Mouse (Mus musculus): ENCODE data around the gene Scnm1.

The Scnm1 gene

DNA sequence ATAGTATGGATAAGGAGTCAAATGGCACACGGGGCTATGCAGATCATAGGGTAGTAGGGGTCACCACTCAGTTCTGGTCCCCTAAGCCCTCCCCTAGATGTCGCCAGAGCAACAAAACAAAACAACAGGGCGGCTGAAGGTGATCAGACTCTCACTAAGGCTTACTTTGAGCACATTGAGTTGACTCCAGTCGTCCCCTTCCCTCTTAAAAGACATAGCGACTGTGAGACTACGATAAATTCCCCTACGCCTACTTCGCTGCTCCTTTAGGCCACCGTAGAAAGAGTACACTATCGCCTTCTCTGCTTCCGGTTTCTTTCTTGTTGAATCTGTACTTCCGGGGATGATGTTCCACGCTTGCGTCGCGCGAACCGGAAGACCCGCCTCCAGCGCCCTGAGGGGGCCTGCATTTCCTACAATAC is at the start of gene Scnm1, which contains the start of gene Lysmd1:
Gene Scnm1, minus strand, starts transcription at position 332 of the 422 bp plus-strand sequence.
Gene Lysmd1, plus strand, starts transcription at position 409 of the 422 bp plus-strand sequence.
- peak; percentile 93 to 96 for DNase-seq (ENCODE audit: inconsistent age in 2 of 2, low spot score in 1 of 2)

GRCm38 (mm10) chr3:95181841-95182240 is 48.0 kb upstream of the Scnm1 start:
- peak; percentile 65 to 80 for DNase-seq (ENCODE audit: inconsistent age in 2 of 2, low spot score in 1 of 2)

- DNase-seq (ENCODE audit: inconsistent age in 2 of 2, low spot score in 1 of 2): peak in 1 of 2 experiments; percentile 55
Observed at GRCm38 (mm10) chr3:95179890-95180289, 46.1 kb upstream of the Scnm1 start.

GRCm38 (mm10) chr3:95178948-95179347 is 45.1 kb upstream of the Scnm1 start:
- DNase-seq (ENCODE audit: inconsistent age in 2 of 2, low spot score in 1 of 2): no peak

GRCm38 (mm10) chr3:95177583-95177982 is 43.8 kb upstream of the Scnm1 start:
- DNase-seq (ENCODE audit: inconsistent age in 2 of 2, low spot score in 1 of 2): no peak

DNA sequence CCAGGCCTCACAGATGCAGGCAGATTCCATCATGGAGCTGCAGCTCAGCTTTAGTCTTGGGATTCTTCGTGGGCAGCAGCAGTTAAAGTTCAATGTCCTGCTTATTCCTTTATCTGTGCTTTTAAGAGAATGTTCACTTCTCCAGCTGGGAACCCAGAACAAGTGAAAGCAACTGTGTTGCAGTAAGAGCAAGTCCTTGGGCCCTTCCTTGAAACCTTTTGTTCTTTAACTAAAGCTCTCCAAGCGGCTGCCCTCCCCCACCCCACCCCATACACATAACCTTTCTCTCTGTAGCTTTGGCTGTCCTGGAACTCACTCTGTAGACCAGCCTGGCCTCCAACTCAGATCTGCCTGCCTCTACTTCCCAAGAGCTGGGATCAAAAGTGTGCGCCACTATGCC is 42.7 kb upstream of the Scnm1 start:
- no peak for DNase-seq (ENCODE audit: inconsistent age in 2 of 2, low spot score in 1 of 2)

DNA sequence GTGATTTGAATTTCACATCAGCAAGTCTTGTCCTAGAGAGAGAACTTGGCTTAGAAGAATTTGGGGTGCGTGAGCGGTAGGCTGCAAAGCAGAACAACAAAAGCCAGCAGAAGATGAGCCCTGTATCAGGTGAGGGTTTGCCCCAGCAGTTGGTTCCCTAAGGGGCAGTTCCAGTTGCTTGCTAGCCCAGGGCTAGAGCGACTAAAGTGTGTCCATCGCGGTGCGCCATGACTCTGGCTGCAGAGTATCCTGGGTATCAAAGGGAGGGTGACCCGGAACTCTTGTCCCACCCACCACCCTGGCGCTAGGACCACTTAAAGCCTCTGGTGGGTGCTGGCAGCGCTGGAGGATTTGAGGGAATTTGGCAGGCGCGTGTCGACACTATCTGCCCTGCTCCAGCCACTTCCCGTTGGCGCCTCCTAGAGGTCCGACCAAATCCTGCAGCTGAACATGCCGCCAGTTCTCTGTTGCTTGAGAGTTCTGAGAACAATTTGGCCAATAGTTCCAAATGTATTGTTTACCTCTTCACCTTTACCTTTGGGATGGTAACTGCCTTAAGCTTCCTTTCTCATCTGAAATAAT is 40.3 kb upstream of the Scnm1 start:
- peak; percentile 85 to 96 for DNase-seq (ENCODE audit: inconsistent age in 2 of 2, low spot score in 1 of 2)

GRCm38 (mm10) chr3:95173256-95173949 is 39.6 kb upstream of the Scnm1 start:
- DNase-seq (ENCODE audit: inconsistent age in 2 of 2, low spot score in 1 of 2): peak; percentile 36 to 71

DNA sequence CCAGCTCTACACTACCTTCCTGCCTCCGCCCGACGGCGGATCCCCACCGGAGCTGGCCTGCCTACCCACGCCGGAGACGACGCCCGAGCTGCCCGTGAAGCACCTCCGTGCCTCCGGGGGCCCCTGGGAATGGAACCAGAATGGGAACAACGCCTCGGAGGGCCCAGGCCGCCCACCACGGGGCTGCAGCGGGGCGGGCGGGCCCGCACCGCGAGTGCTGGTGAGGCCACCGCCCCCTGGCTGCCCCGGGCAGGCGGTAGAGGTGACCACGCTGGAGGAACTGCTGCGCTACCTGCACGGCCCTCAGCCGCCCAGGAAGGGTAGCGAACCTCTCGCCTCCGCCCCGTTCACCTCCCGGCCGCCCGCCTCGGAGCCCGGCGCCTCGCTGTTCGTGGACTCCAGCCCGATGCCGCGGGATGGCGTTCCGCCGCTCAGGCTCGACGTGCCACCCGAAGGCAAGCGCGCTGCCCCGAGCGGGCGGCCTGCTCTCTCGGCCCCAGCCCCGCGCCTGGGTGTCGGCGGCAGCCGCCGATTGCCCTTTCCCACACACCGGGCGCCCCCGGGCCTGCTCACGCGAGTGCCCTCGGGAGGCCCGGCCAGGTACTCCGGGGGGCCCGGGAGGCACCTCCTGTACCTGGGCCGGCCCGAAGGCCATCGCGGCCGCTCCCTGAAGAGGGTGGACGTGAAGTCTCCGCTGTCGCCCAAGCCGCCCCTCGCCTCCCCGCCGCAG is 38.9 kb upstream of the Scnm1 start:
- no peak for DNase-seq (ENCODE audit: inconsistent age in 2 of 2, low spot score in 1 of 2)

DNA sequence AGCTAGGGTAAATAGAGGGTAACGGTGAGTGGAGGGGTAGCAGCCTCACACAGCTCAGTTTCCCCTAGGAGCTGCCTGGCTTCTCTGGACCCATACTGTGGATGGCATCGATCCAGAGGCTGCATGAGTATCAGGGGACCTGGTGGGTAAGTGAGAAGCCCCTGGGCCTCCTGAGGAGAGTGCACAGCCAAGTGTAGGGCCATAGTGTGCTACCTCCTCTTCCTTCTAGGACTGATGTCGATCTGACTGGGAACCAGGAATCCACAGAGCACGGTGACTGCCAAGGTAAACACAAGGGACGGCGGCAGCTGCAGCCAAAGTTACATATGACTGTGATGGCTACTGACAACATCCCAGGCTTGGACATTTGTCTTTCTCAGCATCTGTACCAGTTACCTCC is 37.3 kb upstream of the Scnm1 start:
- no peak for DNase-seq (ENCODE audit: inconsistent age in 2 of 2, low spot score in 1 of 2)

GRCm38 (mm10) chr3:95169996-95170395 is 36.2 kb upstream of the Scnm1 start:
- no peak for DNase-seq (ENCODE audit: inconsistent age in 2 of 2, low spot score in 1 of 2)

GRCm38 (mm10) chr3:95164840-95165239 is 31.0 kb upstream of the Scnm1 start:
- no peak for DNase-seq (ENCODE audit: inconsistent age in 2 of 2, low spot score in 1 of 2)

- no peak for DNase-seq (ENCODE audit: inconsistent age in 2 of 2, low spot score in 1 of 2)
Observed at GRCm38 (mm10) chr3:95164256-95164550, 30.4 kb upstream of the Scnm1 start.

DNA sequence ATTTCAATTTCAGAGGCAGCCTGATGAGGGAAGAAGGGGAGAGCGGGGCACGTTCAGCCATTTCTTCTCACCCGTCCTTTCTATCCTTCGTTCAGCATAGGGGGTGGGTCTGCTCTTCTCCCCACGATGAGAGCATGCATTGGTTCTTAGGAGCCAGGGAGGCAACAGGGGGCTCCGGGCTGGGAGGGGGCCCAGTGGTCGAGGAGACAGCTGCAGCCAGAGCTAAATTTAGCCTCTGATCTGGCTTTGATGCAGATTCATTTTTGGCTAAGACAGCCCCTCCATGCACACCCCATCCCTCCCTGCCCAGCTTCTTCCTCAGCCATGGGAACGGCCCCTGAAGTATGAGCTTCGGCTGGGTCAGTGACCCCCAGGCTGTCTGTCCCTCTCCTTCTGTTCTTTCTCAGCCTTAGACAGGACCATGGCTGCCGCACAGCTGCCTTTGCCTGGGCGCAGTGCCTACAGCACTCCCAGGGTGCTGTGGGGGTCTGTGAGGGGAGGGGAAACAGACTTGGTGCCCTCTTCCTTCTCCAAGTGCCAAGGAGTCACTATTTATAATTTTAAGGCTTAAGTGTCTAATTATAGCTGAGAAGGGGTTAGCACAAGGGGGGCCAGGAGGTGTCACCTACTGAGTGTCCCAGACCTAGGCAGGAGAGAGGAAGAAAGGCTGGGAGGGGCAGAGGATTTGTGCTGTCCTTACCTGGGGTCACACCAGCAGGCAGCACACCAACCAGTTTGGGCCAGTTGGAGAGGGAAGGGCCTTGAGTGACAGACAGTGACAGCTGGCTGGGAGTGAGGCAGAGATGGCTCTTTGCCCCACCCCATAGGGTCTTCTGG is 29.8 kb upstream of the Scnm1 start:
- DNase-seq (ENCODE audit: inconsistent age in 2 of 2, low spot score in 1 of 2): no peak

GRCm38 (mm10) chr3:95162345-95162628 is 28.5 kb upstream of the Scnm1 start:
- DNase-seq (ENCODE audit: inconsistent age in 2 of 2, low spot score in 1 of 2): no peak

DNA sequence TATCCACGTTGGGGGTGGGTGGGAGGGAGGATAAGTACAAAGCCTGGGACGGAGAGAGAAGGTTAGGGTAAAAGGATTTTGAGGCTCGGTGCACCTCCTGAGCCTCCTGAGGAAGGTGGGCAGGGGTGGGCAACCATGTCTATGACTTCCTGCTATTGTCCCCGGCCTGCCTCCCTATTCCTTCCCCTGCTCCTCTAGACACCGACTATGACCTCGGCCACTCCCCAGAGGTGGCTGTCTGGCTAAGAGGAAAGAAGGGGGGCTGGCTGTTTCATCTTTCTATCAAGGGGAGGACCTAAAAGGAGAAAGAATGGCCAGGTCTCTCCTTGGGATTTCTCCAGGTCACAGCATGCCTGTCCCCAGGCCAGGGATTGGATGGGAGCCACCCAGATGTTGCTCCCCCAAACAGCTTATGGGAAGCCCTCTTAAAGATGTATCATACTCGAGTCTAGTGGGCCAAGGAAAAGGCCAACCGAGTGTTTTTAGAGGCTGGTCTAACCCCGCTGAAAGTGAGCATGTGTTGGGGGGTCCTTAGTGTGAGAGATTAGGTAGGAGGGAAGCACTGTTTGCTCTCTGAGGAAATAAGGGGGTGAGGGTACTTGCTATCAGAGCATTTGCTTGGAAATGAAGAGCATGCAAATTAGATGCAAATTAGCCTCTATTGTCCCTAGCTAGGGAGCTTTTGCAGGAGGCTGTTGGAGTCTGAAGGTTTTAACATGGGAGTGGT is 28.0 kb upstream of the Scnm1 start:
- DNase-seq (ENCODE audit: inconsistent age in 2 of 2, low spot score in 1 of 2): no peak

DNA sequence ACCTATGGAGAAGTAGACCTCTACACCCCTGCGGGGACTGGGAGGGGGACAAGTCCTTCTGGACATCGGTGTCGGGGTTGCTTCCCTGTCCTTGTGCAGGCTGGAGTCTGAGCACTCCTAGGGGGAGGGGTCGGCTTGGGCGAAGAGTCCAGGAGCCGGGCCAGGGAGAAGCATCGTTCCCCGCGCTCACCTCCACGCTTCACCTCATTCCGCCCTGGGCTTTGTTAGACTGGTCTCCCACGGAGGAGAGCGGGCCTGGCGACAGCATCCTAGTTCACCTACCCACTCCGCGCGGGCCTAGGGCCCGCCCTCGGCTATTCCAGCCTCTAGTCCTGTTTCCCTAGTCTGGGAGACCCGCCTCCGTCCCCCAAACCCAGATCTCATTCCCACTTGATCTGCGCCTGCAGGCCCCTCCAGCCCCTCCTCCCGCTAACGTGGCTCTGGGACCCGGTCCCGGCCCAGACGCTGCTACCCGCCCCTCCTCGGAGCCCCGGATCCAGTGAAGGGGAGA is 27.3 kb upstream of the Scnm1 start:
- DNase-seq (ENCODE audit: inconsistent age in 2 of 2, low spot score in 1 of 2): peak in 1 of 2 experiments; percentile 51

DNA sequence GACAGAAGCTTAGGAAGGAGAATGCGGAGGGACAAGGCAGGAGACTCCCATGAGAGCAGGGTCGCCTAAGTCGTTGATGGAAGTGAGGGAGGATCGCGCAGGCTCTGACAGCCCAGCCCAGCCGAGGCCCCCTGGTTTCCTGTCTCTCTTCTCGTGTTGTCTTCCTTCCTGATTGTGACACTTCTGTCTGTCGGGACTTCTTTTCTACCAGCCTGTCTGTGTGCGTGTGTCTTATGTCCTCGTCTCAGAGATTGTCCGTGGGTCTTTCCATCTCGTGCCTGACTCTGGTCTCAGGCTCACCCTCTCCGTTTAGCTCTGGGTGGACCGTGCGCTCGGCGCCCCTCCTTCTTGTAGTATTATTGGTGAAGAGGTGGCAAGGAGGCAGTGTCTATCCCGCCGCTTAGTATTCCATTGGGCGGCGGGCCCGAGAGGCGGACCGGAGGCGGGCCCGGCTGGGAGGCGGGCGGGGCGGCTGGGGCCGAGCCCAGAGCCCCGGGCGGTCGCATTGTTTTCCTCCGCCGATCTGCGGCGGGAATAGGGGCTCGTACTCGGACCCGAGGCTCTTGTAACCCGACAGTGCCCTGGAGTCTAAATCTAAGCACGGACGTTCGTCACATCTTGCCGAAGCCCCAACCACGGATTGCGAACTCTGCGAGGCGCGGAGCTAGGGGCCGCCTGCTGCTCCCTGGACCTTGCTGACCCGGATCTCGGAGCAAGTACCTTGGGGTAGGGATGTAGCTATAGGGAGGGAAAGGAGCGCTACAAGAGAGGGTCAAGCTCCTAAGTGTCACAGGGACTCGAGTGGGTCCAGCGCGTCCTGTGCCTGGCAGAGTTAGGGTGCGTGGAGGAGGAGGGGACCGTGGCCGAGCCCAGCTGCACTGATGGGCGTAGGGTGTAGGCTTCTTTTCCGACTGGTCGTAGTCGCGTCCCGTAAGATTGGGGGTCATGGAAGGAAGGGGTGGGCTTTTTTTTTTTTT is 26.5 kb upstream of the Scnm1 start, which contains the start of gene Sema6c:
Gene Sema6c, plus strand, starts transcription at position 471 of the 977 bp plus-strand sequence.
- DNase-seq (ENCODE audit: inconsistent age in 2 of 2, low spot score in 1 of 2): peak; percentile 92 to 96

DNA sequence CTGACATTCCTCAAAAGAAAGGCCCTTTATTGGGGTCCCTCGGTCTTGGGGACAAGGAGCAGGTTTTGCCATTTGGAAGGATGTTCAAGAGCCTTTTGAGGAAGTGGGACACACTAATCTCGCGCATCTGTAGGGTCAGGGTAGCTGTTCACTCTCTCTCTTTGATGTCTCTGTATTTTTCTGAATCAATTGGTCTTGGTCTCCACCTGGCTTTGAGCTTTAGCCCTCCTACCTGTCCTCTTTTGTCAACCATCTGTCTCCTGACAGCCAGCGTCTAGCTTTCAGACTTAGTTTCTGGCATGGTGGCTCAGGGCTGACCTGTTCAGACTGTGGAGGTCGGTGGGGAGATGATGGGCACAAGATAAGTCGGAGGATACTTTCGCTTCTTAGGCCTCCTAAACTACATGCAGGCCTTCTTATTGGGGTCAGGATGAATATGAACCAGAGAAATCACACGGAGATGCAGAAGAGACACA is 25.7 kb upstream of the Scnm1 start:
- DNase-seq (ENCODE audit: inconsistent age in 2 of 2, low spot score in 1 of 2): no peak

Measured in adrenal gland, adult (tissue).